Mouse (Mus musculus): ENCODE measurements at regions not wholly inside any gene's neighbourhood (a gene's known extent, or its start where the extent isn't known, plus 50 kb on each side); places are given as distances from the start of the nearest gene placed in this dataset.

- TF ChIP-seq CEBPB (IDR thresholded peaks at IDR 0.05; ENCODE audit: insufficient read depth, poor library complexity, severe bottlenecking) = no peak
- no peak for TF ChIP-seq POLR2A (IDR thresholded peaks at IDR 0.05; ENCODE audit: insufficient read length, low read depth)
- no peak for TF ChIP-seq MYOD1 (IDR thresholded peaks at IDR 0.05; ENCODE audit: control insufficient read depth in 1 of 3, insufficient read length in 2 of 3, low read depth in 2 of 3)
Measured at GRCm38 (mm10) chr8:92272726-92273125, 84.7 kb upstream of the Irx5 start.
